Mouse (Mus musculus) adrenal gland (tissue): ENCODE results near the gene Slc25a13.

ENCODE experiments used
- intact Hi-C: fragments of 180-260 bp; cut with DNase I; formaldehyde crosslinking; loops from one replicate; pipeline ENCODE4 v1.15.1; 2025

The Slc25a13 gene

DNA sequence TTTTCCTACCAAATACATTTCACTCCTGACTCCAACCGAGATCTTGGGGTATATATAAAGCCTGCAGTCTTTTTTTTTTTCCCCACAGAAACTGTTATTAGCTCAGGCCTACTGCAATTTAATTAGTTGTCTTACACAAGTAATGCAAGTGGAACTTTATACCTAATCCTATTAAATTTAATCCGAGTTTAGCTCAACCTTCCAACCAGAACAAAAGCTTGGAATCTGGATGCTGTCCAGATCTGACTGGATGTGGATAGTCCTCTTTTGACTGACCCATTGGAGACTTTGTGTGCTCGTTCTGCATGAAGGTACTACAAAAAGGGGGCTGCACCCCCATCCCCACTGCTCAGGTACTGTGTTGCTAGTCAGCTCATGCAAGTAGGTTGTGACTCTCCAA lies 163.0 kb downstream of the Slc25a13 start:
- intact Hi-C loops, result no loop called here

- intact Hi-C loops, result no loop called here
Measured at GRCm38 (mm10) chr6:6052696-6053095, 164.3 kb downstream of the Slc25a13 start.

GRCm38 (mm10) chr6:6046729-6047424 lies 170.1 kb downstream of the Slc25a13 start:
- intact Hi-C loops, result no loop called here

DNA sequence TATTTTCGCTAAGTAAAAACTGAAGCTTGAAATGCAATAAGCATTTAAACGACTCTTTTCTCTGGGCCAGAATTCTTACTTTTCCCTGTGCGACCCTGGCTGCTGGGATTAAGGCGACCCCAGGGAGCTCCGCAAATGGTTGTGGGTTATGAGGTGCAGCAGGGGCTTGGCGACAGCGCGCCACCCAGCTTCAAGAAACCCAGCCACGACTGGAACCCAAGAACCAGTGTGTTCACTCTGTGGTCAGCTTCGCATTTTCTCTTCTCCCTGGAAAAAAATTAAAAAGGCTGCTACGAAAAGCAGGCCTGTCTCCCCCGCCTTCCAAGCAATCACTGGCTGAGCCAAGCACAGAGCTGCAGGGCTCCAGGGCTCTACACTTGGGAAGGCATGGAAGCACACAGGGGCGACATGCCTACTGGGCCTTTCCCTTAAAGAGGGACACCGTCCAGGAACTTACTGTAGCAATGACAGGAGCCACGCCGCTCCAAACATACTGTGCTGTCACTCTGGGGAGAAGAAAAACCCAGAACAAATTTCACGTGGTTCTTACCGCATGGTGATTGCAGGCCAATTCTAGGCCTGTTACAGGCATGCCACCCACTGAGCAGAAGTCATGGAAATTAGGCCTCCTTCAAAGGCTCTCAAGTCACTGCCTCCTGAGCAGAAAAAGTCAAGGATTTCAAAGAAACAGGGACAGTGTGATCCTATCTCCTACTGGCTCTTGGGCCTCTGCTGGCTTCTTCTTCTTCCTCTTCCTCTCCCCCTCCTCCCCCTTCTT lies 178.0 kb downstream of the Slc25a13 start:
- intact Hi-C loops, result no loop called here

- intact Hi-C loops, result no loop called here
Measured at GRCm38 (mm10) chr6:6027664-6028063, 189.3 kb downstream of the Slc25a13 start.

DNA sequence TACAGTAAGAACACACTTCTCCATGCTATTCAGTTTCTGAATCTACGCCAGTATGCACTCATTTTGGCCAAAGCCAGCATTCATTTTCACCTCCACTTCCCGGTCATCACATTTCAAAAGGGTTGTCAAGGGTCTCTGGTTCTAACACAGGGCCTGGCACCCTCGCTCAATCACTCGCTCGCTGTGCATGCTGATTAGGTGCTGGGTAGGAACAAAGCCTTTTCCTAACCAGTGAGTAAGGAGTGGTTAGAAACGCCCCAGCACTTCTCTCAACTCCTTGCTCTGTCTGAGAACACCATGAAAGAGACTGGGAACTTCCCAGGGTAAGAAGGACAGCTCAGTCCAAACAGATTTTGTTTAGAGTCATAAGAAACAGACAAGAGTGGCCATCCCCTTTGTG lies 193.0 kb downstream of the Slc25a13 start:
- intact Hi-C loops, result no loop called here

GRCm38 (mm10) chr6:6016931-6017330 lies 200.0 kb downstream of the Slc25a13 start:
- intact Hi-C loops, result no loop called here

DNA sequence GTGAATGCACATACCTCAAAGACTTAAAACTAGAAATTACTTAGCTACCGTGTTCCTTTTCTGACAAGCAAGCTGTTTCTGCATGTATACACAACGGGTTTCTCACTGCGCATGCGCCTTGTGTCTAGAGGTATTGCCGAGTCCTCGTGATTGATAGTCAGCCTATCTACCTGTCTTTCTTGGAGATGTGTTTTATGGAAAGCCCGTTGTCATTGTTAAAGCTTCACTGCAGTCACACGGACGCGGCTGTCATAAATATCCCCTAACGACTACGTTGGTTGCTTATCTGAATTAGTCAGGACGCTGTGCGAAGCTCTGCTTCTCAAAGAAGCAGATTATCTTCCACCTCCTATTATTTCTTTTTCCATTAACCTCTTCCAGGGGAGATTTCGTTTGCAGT lies 201.4 kb downstream of the Slc25a13 start:
- intact Hi-C loops, result no loop called here

GRCm38 (mm10) chr6:6011364-6011763 lies 205.6 kb downstream of the Slc25a13 start:
- intact Hi-C loops, result no loop called here

- intact Hi-C loops, result loop anchor here (5.0 to 10.0 kb wide), 3 partner anchors 579 to 909 kb away; no protein-coding TSS in a partner anchor
Measured at GRCm38 (mm10) chr6:6005762-6006431, 211.1 kb downstream of the Slc25a13 start.

- intact Hi-C loops, result loop anchor here (5.0 to 10.0 kb wide), 3 partner anchors 580 to 910 kb away; no protein-coding TSS in a partner anchor
Measured at GRCm38 (mm10) chr6:6004756-6005485, 212.1 kb downstream of the Slc25a13 start.

- intact Hi-C loops, result loop anchor here (10.0 kb wide), 2 partner anchors 583 to 913 kb away; no protein-coding TSS in a partner anchor
Measured at GRCm38 (mm10) chr6:6002061-6002460, 214.9 kb downstream of the Slc25a13 start.

- intact Hi-C loops, result no loop called here
Measured at GRCm38 (mm10) chr6:5997535-5997934, 219.4 kb downstream of the Slc25a13 start.

GRCm38 (mm10) chr6:5993056-5993455 lies 223.9 kb downstream of the Slc25a13 start:
- intact Hi-C loops, result no loop called here

- intact Hi-C loops, result no loop called here
Measured at GRCm38 (mm10) chr6:5991817-5992755, 224.9 kb downstream of the Slc25a13 start.

DNA sequence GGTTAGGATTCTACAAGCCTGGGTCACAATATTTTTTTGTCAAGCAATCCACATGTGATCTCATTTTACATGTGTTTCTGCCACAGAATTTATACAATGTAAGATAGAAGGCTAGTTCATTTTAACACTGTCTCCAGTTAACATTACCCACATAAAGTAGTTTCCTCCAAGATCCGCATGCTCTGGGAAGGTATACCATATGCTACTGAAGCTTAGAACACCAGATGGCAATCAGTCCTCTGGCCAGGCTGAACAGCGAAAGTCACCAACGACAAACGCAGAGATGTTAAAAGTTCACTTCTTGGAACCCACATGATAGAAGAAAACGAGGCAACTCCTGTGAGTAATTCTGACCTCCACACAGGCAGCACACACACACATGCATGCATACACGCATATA lies 225.7 kb downstream of the Slc25a13 start:
- intact Hi-C loops, result no loop called here
